Mouse (Mus musculus): Measurements from ENCODE around the gene Cfap77. TPM values are rescaled to one million over a fixed set of nuclear protein-coding genes. Genes with fewer than 3 reads are reported as not detected.

Cfap77 gene
- polyA plus RNA-seq, 1 experiment, result not detected

DNA sequence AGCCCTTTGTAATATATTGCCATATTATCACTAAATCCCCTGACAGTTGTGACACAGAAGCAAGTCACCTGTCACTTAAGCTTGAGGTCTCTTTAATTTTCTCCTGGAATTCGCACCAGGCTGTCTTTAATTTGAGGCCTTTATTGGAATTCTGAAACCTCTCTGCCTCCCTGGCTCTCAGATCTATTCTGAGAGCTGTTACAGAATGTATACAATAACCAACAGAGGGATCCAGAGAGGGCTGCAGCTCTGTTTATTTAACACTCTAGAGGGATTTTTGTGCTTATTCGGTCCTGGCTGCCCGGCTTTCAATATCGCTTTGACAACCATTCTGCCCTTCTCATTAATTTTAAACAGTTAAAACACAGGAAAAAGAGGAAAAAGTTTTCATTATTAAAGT, 170.0 kb downstream of the Cfap77 start:
- Histone ChIP-seq H3K4me3 (ENCODE audit: insufficient read depth, low read depth, low read length) (no peak overlapping the region), H3K4me1 (ENCODE audit: control insufficient read depth, insufficient read depth, low read length) (no peaks in the 10 kb centered on the region), H3K27ac (ENCODE audit: insufficient read depth, low read depth, low read length) (no peak overlapping the region)
- TF ChIP-seq CTCF (IDR thresholded peaks at IDR 0.05; ENCODE audit: insufficient read depth, low read depth, low read length) (no peak), POLR2A (IDR thresholded peaks at IDR 0.05; ENCODE audit: insufficient read depth, low read depth, low read length) (no peak)
- 78% methylated on average over 4 of the region's 4 CpGs for WGBS

- Histone ChIP-seq H3K4me3 (ENCODE audit: insufficient read depth, low read depth, low read length) (no peak overlapping the region), H3K4me1 (ENCODE audit: control insufficient read depth, insufficient read depth, low read length) (no peaks in the 10 kb centered on the region), H3K27ac (ENCODE audit: insufficient read depth, low read depth, low read length) (no peak overlapping the region)
- no peak for TF ChIP-seq CTCF (IDR thresholded peaks at IDR 0.05; ENCODE audit: insufficient read depth, low read depth, low read length)
- no peak for TF ChIP-seq POLR2A (IDR thresholded peaks at IDR 0.05; ENCODE audit: insufficient read depth, low read depth, low read length)
- WGBS, result 58% methylated on average over 6 of the region's 6 CpGs
These were observed 171.9 kb downstream of the Cfap77 start for GRCm38 (mm10) chr2:28882826-28883485.

GRCm38 (mm10) chr2:28882047-28882446, 172.8 kb downstream of the Cfap77 start:
- H3K4me3 ChIP-seq (ENCODE audit: insufficient read depth, low read depth, low read length), result no peak overlapping the region
- WGBS, result 83% methylated on average over 3 of the region's 3 CpGs
- H3K27ac ChIP-seq (ENCODE audit: insufficient read depth, low read depth, low read length), result no peak overlapping the region
- no peak for TF ChIP-seq CTCF (IDR thresholded peaks at IDR 0.05; ENCODE audit: insufficient read depth, low read depth, low read length)
- no peak for TF ChIP-seq POLR2A (IDR thresholded peaks at IDR 0.05; ENCODE audit: insufficient read depth, low read depth, low read length)
- H3K4me1 ChIP-seq (ENCODE audit: control insufficient read depth, insufficient read depth, low read length), result no peaks in the 10 kb centered on the region

- H3K4me1 ChIP-seq (ENCODE audit: control insufficient read depth, insufficient read depth, low read length), result no peaks in the 10 kb centered on the region
- WGBS, result 87% methylated on average over 3 of the region's 3 CpGs
- H3K27ac ChIP-seq (ENCODE audit: insufficient read depth, low read depth, low read length), result no peak overlapping the region
- TF ChIP-seq POLR2A (IDR thresholded peaks at IDR 0.05; ENCODE audit: insufficient read depth, low read depth, low read length) (no peak), CTCF (IDR thresholded peaks at IDR 0.05; ENCODE audit: insufficient read depth, low read depth, low read length) (no peak)
- no peak overlapping the region for H3K4me3 ChIP-seq (ENCODE audit: insufficient read depth, low read depth, low read length)
These were observed 173.6 kb downstream of the Cfap77 start for GRCm38 (mm10) chr2:28881275-28881674.

Other genes with a start within 250 kb of the Cfap77 start
- gene Gtf3c4, start 214.7 kb downstream of the Cfap77 start, polyA plus RNA-seq (2012; ENCODE audit: insufficient read depth, insufficient read length, low replicate concordance, missing spikeins), result not detected in 2 replicates
- not detected in 2 replicates for gene Ddx31, start 214.7 kb downstream of the Cfap77 start, polyA plus RNA-seq (2012; ENCODE audit: insufficient read depth, insufficient read length, low replicate concordance, missing spikeins)
- gene Barhl1, start 138.4 kb downstream of the Cfap77 start, polyA plus RNA-seq (2012; ENCODE audit: insufficient read depth, insufficient read length, low replicate concordance, missing spikeins), result not detected in 2 replicates
- not detected in 2 replicates for gene Ttf1, start 5.2 kb upstream of the Cfap77 start, polyA plus RNA-seq (2012; ENCODE audit: insufficient read depth, insufficient read length, low replicate concordance, missing spikeins)
- 97.8 and 329 TPM in 2 replicates for gene Setx, start 69.1 kb upstream of the Cfap77 start, polyA plus RNA-seq (2012; ENCODE audit: insufficient read depth, insufficient read length, low replicate concordance, missing spikeins)
- gene Ntng2, start 197.9 kb upstream of the Cfap77 start, polyA plus RNA-seq (2012; ENCODE audit: insufficient read depth, insufficient read length, low replicate concordance, missing spikeins), result not detected in 2 replicates